Comparison of ENCODE assay signal across 8 mouse cellular contexts in genomic region chr1:119420984-119421575, GRCm38 (mm10). TPM values are rescaled to one million over a fixed set of nuclear protein-coding genes. Genes with fewer than 3 reads are reported as not detected.
DNase-seq lines count a peak whose midpoint lies in the region; ATAC-seq and TF ChIP-seq lines count a peak whose summit lies in the region.

No protein-coding gene starts in this region.

- WGBS in embryonic facial prominence, embryonic 13.5 days: under 1% methylated on average over 43 of the region's 78 CpGs
- under 1% methylated on average over 71 of the region's 78 CpGs for WGBS in hindbrain, embryonic 10.5 days
- WGBS in liver, embryonic 11.5 days: under 1% methylated on average over 38 of the region's 78 CpGs
- under 1% methylated on average over 60 of the region's 78 CpGs for WGBS in neural tube, embryonic 13.5 days

- no peak overlapping the region for H3K27ac ChIP-seq in embryonic facial prominence, embryonic 13.5 days
- peak overlapping the region; percentile 73 for H3K27ac ChIP-seq in hindbrain, embryonic 10.5 days
- no peak overlapping the region for H3K27ac ChIP-seq in liver, embryonic 11.5 days (ENCODE audit: low read depth, low read length)
- H3K27ac ChIP-seq in neural tube, embryonic 13.5 days (replicated peaks): peak overlapping the region; percentile 79

- peak; percentile 26 for ATAC-seq in embryonic facial prominence, embryonic 13.5 days (ENCODE audit: insufficient number of reproducible peaks, insufficient read depth, low FRiP score, low TSS enrichment, low read depth)
- ATAC-seq in liver, embryonic 11.5 days (replicated peaks; ENCODE audit: low FRiP score): peak; percentile 44
- peak; percentile 48 for ATAC-seq in neural tube, embryonic 13.5 days (ENCODE audit: low read depth)

- no peaks in the 10 kb centered on the region for H3K9me3 ChIP-seq in E14TG2a.4 (ENCODE audit: low read length)
- H3K9me3 ChIP-seq in embryonic facial prominence, embryonic 13.5 days: no peaks in the 10 kb centered on the region
- no peaks in the 10 kb centered on the region for H3K9me3 ChIP-seq in hindbrain, embryonic 10.5 days
- no peaks in the 10 kb centered on the region for H3K9me3 ChIP-seq in liver, embryonic 11.5 days (ENCODE audit: control insufficient read depth, low read length)
- no peaks in the 10 kb centered on the region for H3K9me3 ChIP-seq in neural tube, embryonic 13.5 days

- peaks cover 69% of the 10 kb centered on the region for H3K4me1 ChIP-seq in E14TG2a.4 (replicated peaks; ENCODE audit: low read depth, low read length)
- peaks cover 36% of the 10 kb centered on the region for H3K4me1 ChIP-seq in embryonic facial prominence, embryonic 13.5 days
- H3K4me1 ChIP-seq in hindbrain, embryonic 10.5 days (replicated peaks): peaks cover 65% of the 10 kb centered on the region
- peaks cover 6% of the 10 kb centered on the region; the same call in 1 of the 2 replicates for H3K4me1 ChIP-seq in liver, embryonic 11.5 days (replicated peaks; ENCODE audit: control insufficient read depth, insufficient read depth, low read length)
- H3K4me1 ChIP-seq in neural tube, embryonic 13.5 days (replicated peaks): peaks cover 72% of the 10 kb centered on the region

- DNase-seq in cerebellum, postnatal 25 days: peak; percentile 24 to 43
- no peak for DNase-seq in cerebellum, adult 8-10 months
- DNase-seq in hindbrain, embryonic 10.5 days (ENCODE audit: low spot score): peak; percentile 60
- DNase-seq in liver, embryonic 11.5 days (ENCODE audit: low spot score): peak; percentile 56
- DNase-seq in thymus, postnatal 14 days: no peak

- TF ChIP-seq CTCF in E14TG2a.4 (conservative IDR thresholded peaks at IDR 0.05; ENCODE audit: low read length): no peak

- peak overlapping the region; percentile 71 for H3K9ac ChIP-seq in embryonic facial prominence, embryonic 13.5 days
- H3K9ac ChIP-seq in liver, embryonic 11.5 days (ENCODE audit: low read depth, low read length): peak overlapping the region; percentile 34; the same call in 1 of the 2 replicates
- H3K9ac ChIP-seq in neural tube, embryonic 13.5 days: peak overlapping the region; percentile 78

- peaks cover 31% of the 10 kb centered on the region for H3K27me3 ChIP-seq in E14TG2a.4 (ENCODE audit: insufficient read depth, low read length)
- H3K27me3 ChIP-seq in embryonic facial prominence, embryonic 13.5 days: peaks cover 99% of the 10 kb centered on the region
- peaks cover 100% of the 10 kb centered on the region for H3K27me3 ChIP-seq in hindbrain, embryonic 10.5 days (ENCODE audit: insufficient read depth, poor library complexity, severe bottlenecking)
- peaks cover 84% of the 10 kb centered on the region for H3K27me3 ChIP-seq in liver, embryonic 11.5 days (replicated peaks; ENCODE audit: control insufficient read depth, insufficient read depth, low read length)
- peaks cover 92% of the 10 kb centered on the region for H3K27me3 ChIP-seq in neural tube, embryonic 13.5 days

- H3K4me3 ChIP-seq in E14TG2a.4 (replicated peaks; ENCODE audit: low read length): peak overlapping the region; percentile 88
- peak overlapping the region; percentile 62 for H3K4me3 ChIP-seq in embryonic facial prominence, embryonic 13.5 days
- peak overlapping the region; percentile 66 for H3K4me3 ChIP-seq in hindbrain, embryonic 10.5 days
- peak overlapping the region; percentile 60 for H3K4me3 ChIP-seq in liver, embryonic 11.5 days (ENCODE audit: low read depth, low read length)
- H3K4me3 ChIP-seq in neural tube, embryonic 13.5 days: peak overlapping the region; percentile 65

- H3K4me2 ChIP-seq in embryonic facial prominence, embryonic 13.5 days: peak overlapping the region; percentile 100
- peak overlapping the region; percentile 86 for H3K4me2 ChIP-seq in liver, embryonic 11.5 days
- H3K4me2 ChIP-seq in neural tube, embryonic 13.5 days: peak overlapping the region; percentile 98

- H3K36me3 ChIP-seq in E14TG2a.4 (ENCODE audit: insufficient read depth, low read length): peaks cover 34% of the 10 kb centered on the region
- no peaks in the 10 kb centered on the region for H3K36me3 ChIP-seq in embryonic facial prominence, embryonic 13.5 days
- no peaks in the 10 kb centered on the region for H3K36me3 ChIP-seq in hindbrain, embryonic 10.5 days
- H3K36me3 ChIP-seq in liver, embryonic 11.5 days (ENCODE audit: control insufficient read depth, insufficient read depth, low read length): no peaks in the 10 kb centered on the region
- no peaks in the 10 kb centered on the region for H3K36me3 ChIP-seq in neural tube, embryonic 13.5 days

RNA-seq across cellular contexts. Expression of gene Inhbb, which starts 1.0 kb away (rescaled TPM):
- polyA plus RNA-seq in embryonic facial prominence, embryonic 13.5 days (2015; fragmentation: Nextera tagmentation; extraction: Ambion mirVana): 0.42 and 0.89 TPM in 2 replicates
- 0.14 and 0.31 TPM in 2 replicates for polyA plus RNA-seq in hindbrain, embryonic 10.5 days (2016; fragmentation: Nextera tagmentation; extraction: Ambion mirVana)
- 0.06 and 0.11 TPM in 2 replicates for polyA plus RNA-seq in liver, embryonic 11.5 days (2014; fragmentation: Nextera tagmentation; extraction: Ambion mirVana)
- 2.4 and 2.7 TPM in 2 replicates for polyA plus RNA-seq in neural tube, embryonic 13.5 days (2015; fragmentation: Nextera tagmentation; extraction: Ambion mirVana)

Comparison
In these comparisons a context has a peak if more than half of its experiments do, and no peak if none do; other contexts are left out.
1. DNase-seq: peak in cerebellum, postnatal 25 days (2 of 2), hindbrain, embryonic 10.5 days (single experiment) and liver, embryonic 11.5 days (single experiment); none in cerebellum, adult 8-10 months (single experiment) and thymus, postnatal 14 days (single experiment).
2. H3K27ac ChIP-seq: peak in hindbrain, embryonic 10.5 days (single experiment) and neural tube, embryonic 13.5 days (single experiment); none in embryonic facial prominence, embryonic 13.5 days (single experiment) and liver, embryonic 11.5 days (single experiment).
3. Peak in every context shown above with its lines, with median percentiles within 50 percentile points of each other: H3K4me3 ChIP-seq, ATAC-seq, H3K4me2 ChIP-seq and H3K9ac ChIP-seq.